In genomic region chr8:12111626-12112025, GRCm38 (mm10) we compare ENCODE assay signal across 19 mouse cellular contexts.
"Had no signal": no experiment of that assay in that cellular context is flagged by ENCODE, and none has a peak within 500 bp of the region (broad histone marks: within the 10 kb centered on the region; RNA-seq: fewer than 3 reads in every experiment).

No protein-coding gene starts in this region.

- DNase-seq: lung, adult 18-20 months; lung, embryonic 14.5 days; lung, postnatal 10 days; lung, postnatal 4 days; midbrain, embryonic 14.5 days; retina, postnatal 1 day; right cerebral cortex, adult 18-20 months; right cerebral cortex, postnatal 25 days; right cerebral cortex, postnatal 4 days; spleen, adult 18-20 months; thymus, adult 18-20 months; thymus, postnatal 14 days; thymus, postnatal 36 days had no signal

- H3K9me3 ChIP-seq: midbrain, embryonic 10.5 days; midbrain, embryonic 12.5 days; neural tube, embryonic 12.5 days; neural tube, embryonic 15.5 days had no signal

- H3K4me3 ChIP-seq: midbrain, embryonic 10.5 days; midbrain, embryonic 12.5 days; myocyte; neural tube, embryonic 12.5 days; neural tube, embryonic 15.5 days had no signal

- H3K27ac ChIP-seq: midbrain, embryonic 10.5 days; midbrain, embryonic 12.5 days; neural tube, embryonic 12.5 days; neural tube, embryonic 15.5 days had no signal

- ATAC-seq: midbrain, embryonic 16.5 days had no signal

- H3K9ac ChIP-seq: lung, embryonic 14.5 days; midbrain, embryonic 12.5 days; neural tube, embryonic 12.5 days; neural tube, embryonic 15.5 days had no signal

- H3K36me3 ChIP-seq: midbrain, embryonic 10.5 days; midbrain, embryonic 12.5 days; neural tube, embryonic 12.5 days; neural tube, embryonic 15.5 days had no signal

- H3K4me2 ChIP-seq: lung, embryonic 14.5 days; midbrain, embryonic 12.5 days; neural tube, embryonic 12.5 days; neural tube, embryonic 15.5 days had no signal
